ENCODE assay signal across 32 mouse cellular contexts in the genomic region with DNA sequence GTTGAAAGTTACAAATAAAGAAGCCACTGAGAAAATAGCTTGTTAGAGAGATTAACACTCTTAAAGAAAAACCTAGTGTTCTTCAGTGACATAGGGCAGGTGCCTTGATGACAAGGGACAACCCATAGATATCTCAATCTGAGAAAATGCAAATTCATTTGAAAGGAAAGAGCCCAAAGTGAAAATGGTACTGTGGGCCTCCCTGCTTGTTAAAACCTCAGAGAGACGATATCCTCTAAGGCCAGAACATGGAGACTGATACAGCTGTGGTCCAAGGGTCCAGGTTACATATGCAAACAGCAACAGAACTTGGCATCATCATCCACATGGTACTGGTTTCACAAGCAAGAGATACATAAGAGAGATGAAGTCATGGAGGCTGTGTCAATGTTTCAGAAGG.
"Had no signal": no experiment of that assay in that cellular context is flagged by ENCODE, and none has a peak within 500 bp of the region (broad histone marks: within the 10 kb centered on the region; RNA-seq: fewer than 3 reads in every experiment).

No protein-coding gene starts in this region.

- H3K27ac ChIP-seq: limb, embryonic 10.5 days; limb, embryonic 12.5 days; limb, embryonic 13.5 days; limb, embryonic 15.5 days; liver, embryonic 12.5 days; liver, embryonic 13.5 days; liver, embryonic 14.5 days; liver, embryonic 15.5 days; lung, embryonic 15.5 days; macrophage; midbrain, embryonic 10.5 days; midbrain, embryonic 12.5 days; midbrain, embryonic 13.5 days; midbrain, embryonic 15.5 days; neural tube, embryonic 12.5 days had no signal

- H3K9ac ChIP-seq: limb, embryonic 12.5 days; limb, embryonic 13.5 days; limb, embryonic 15.5 days; liver, embryonic 12.5 days; liver, embryonic 13.5 days; liver, embryonic 14.5 days; liver, embryonic 15.5 days; liver, postnatal 0 days; lung, embryonic 14.5 days; lung, embryonic 15.5 days; midbrain, embryonic 12.5 days; midbrain, embryonic 13.5 days; midbrain, embryonic 15.5 days; neural tube, embryonic 12.5 days had no signal

- ATAC-seq: liver, embryonic 12.5 days; liver, postnatal 0 days; lung, postnatal 0 days; midbrain, embryonic 13.5 days; midbrain, embryonic 15.5 days; midbrain, embryonic 16.5 days had no signal

- H3K4me1 ChIP-seq: limb, embryonic 10.5 days; limb, embryonic 12.5 days; limb, embryonic 13.5 days; limb, embryonic 15.5 days; liver, embryonic 12.5 days; liver, embryonic 13.5 days; liver, embryonic 15.5 days; lung, embryonic 15.5 days; megakaryocyte, embryonic 14.5 days; midbrain, embryonic 10.5 days; midbrain, embryonic 12.5 days; midbrain, embryonic 13.5 days; midbrain, embryonic 15.5 days; neural tube, embryonic 12.5 days had no signal

- H3K27me3 ChIP-seq: limb, embryonic 12.5 days; limb, embryonic 13.5 days; limb, embryonic 15.5 days; liver, embryonic 12.5 days; liver, embryonic 13.5 days; liver, embryonic 15.5 days; lung, embryonic 15.5 days; megakaryocyte, embryonic 14.5 days; midbrain, embryonic 12.5 days; midbrain, embryonic 13.5 days; midbrain, embryonic 15.5 days; neural tube, embryonic 12.5 days had no signal

- H3K9me3 ChIP-seq: limb, embryonic 10.5 days; limb, embryonic 12.5 days; limb, embryonic 13.5 days; limb, embryonic 15.5 days; liver, embryonic 12.5 days; liver, embryonic 13.5 days; liver, embryonic 15.5 days; lung, embryonic 15.5 days; megakaryocyte, embryonic 14.5 days; midbrain, embryonic 10.5 days; midbrain, embryonic 12.5 days; midbrain, embryonic 13.5 days; midbrain, embryonic 15.5 days; neural tube, embryonic 12.5 days had no signal

- H3K4me3 ChIP-seq: limb, embryonic 10.5 days; limb, embryonic 12.5 days; limb, embryonic 13.5 days; limb, embryonic 15.5 days; liver, embryonic 12.5 days; liver, embryonic 13.5 days; liver, embryonic 15.5 days; lung, embryonic 15.5 days; megakaryocyte, embryonic 14.5 days; midbrain, embryonic 10.5 days; midbrain, embryonic 12.5 days; midbrain, embryonic 13.5 days; midbrain, embryonic 15.5 days; myocyte; neural tube, embryonic 12.5 days had no signal

- DNase-seq: left cerebral cortex, postnatal 4 days; liver; liver, embryonic 13.5 days; liver, postnatal 0 days; lung, adult 18-20 months; lung, adult 2 months; lung, embryonic 14.5 days; lung, postnatal 10 days; lung, postnatal 14 days; lung, postnatal 36 days; lung, postnatal 4 days; midbrain, embryonic 14.5 days had no signal

- H3K36me3 ChIP-seq: limb, embryonic 10.5 days; limb, embryonic 12.5 days; limb, embryonic 13.5 days; limb, embryonic 15.5 days; liver, embryonic 12.5 days; liver, embryonic 13.5 days; liver, embryonic 15.5 days; lung, embryonic 15.5 days; midbrain, embryonic 10.5 days; midbrain, embryonic 12.5 days; midbrain, embryonic 13.5 days; midbrain, embryonic 15.5 days; neural tube, embryonic 12.5 days had no signal

- H3K4me2 ChIP-seq: limb, embryonic 12.5 days; limb, embryonic 13.5 days; limb, embryonic 15.5 days; liver, embryonic 11.5 days; liver, embryonic 12.5 days; liver, embryonic 13.5 days; liver, embryonic 15.5 days; lung, embryonic 14.5 days; lung, embryonic 15.5 days; midbrain, embryonic 11.5 days; midbrain, embryonic 12.5 days; midbrain, embryonic 13.5 days; midbrain, embryonic 15.5 days; neural tube, embryonic 12.5 days had no signal
